Mouse (Mus musculus) heart, postnatal 25 days (tissue): ENCODE measurements around the gene Nfs1. TPM values are rescaled to one million over a fixed set of nuclear protein-coding genes. Genes with fewer than 3 reads are reported as not detected.
"Not testable (repeated sequence)": the region's sequence is repeated elsewhere in the genome, so short reads cannot be mapped to it uniquely, and the experiment has no call there.

Experiments used
- DNase-seq: peaks from one replicate; pipeline ENCODE4 v3.0.0; 2022; ENCODE audit warnings: low spot score
- intact Hi-C: fragments of 180-260 bp; cut with DNase I; formaldehyde crosslinking; loops from one replicate; pipeline ENCODE4 v1.15.1; 2025
- total RNA-seq, 2 experiments: library from RNA; stranded (reverse); gene quantifications; 2 replicates each; pipeline ENCODE4 v1.2.3; 2021

Nfs1 gene
- 10 to 100 TPM; 81.0 to 81.3 TPM for total RNA-seq

DNA sequence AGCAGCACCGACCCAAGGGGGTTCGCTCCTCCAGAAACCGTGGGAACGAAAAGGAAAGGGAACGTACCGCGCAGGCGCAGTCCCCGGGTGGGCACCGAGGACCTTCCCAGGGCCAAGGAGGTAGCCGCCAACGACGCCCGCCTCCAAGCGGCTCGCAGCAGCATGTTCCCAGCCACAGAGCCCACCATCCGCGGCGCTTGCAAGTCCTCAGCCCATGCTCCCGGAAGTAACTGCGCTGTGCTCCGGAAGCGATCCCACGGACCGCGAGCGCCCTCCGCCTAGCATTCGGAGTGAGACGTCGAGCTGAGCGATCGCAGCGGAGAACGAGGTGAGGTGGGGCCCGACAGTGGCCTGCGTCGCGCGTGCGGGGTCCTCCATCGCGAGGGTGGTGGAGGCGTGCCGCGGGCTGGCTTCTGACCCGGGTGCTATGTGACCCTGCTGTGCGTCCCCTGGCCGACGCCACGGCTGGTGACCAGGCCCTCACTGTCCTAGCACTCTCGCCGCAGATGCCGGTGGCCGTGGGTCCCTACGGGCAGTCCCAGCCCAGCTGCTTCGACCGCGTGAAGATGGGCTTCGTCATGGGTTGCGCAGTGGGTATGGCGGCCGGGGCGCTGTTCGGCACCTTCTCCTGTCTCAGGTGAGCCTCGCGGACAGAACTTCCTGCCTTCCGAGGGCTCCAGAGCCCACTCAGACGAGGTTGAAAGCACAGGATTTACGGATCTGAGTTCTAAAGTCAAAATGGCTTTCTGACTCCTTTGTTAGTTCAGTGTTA, at the start of gene Nfs1, which contains the start of gene Romo1:
Gene Nfs1, minus strand, starts transcription at position 234 of the 772 bp plus-strand sequence.
Gene Romo1, plus strand, starts transcription at position 87 of the 772 bp plus-strand sequence.
- intact Hi-C loops: loop anchor here (5.0 kb wide), 2 partner anchors 33 to 182 kb away; no protein-coding TSS in a partner anchor
- peak; percentile 83 for DNase-seq

DNA sequence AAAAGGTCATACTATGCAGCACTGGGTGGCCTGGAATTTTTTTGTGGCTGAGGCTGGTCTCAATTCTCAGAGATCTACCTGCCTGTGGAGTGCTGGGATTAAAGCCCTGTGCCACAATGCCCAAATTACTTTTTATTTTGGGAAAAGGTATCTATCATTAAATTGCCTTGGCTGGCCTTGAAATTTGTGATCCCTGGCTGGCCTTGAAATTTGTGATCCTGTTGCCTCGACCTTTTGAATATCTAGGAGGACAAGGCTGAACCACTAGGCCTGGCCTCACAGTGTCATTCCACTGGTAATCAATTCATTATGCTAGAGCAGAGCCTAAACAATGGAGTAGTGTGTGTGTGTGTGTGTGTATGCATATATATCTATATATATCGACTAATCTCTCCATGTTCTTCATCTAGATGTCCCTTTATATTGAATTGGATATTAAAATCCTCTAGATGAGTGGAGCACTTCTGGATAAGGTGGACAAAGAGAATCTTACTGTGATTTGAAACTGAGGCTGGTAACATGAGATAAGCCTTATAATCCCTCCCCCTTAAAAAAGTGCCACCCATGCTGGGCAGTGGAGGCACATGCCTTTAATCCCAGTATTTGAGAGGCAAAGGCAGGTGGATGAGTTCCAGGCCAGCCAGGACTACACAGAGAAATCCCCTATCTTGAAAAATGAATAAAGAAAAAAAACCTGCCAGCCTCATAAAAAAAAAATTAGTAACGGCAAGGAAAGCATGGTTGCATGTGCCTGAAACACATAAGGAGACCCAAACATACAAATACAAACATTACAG, 49.3 kb upstream of the Nfs1 start:
- no peak for DNase-seq
- intact Hi-C loops: no loop called here

DNA sequence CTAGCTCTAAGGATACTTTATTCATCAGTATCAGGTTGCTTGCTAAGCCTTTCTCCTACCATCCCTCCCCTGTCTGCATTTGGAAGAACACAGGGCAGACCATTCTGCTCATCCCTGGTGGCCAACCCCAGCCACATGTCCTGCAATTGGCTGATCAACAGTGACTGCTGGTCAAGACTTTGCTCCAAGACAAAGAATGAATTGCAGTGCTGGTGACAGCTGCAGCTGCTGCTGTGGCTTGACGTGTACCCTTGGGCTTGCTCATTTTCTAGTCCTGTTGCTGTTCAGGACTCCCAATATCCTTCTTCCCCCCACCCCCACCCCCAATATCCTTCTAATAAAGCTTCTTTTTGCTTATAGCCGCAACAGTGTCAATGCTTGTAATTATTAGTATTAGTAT, 48.1 kb upstream of the Nfs1 start:
- intact Hi-C loops: no loop called here

DNA sequence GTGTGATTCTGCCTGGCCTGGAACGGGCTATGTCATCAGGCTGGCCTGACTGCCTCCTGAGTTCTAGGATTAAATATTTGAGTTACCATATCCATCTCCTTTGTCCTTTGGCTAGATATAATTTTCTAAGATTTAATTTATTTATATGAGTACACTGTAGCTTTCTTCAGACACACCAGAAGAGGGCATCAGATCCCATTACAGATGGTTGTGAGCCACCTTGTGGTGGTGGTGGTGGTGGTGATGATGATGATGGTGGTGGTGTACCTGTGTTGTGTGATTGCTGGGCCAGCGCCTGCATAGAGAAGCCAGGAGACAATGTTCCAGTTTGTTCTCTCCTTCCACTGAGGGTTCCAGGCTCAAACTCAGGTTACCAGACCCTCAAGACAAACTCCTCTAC, 47.6 kb upstream of the Nfs1 start:
- no peak for DNase-seq
- intact Hi-C loops: no loop called here

More for the DNA sequence above, 48.1 kb upstream of the Nfs1 start:
- DNase-seq: no peak

DNA sequence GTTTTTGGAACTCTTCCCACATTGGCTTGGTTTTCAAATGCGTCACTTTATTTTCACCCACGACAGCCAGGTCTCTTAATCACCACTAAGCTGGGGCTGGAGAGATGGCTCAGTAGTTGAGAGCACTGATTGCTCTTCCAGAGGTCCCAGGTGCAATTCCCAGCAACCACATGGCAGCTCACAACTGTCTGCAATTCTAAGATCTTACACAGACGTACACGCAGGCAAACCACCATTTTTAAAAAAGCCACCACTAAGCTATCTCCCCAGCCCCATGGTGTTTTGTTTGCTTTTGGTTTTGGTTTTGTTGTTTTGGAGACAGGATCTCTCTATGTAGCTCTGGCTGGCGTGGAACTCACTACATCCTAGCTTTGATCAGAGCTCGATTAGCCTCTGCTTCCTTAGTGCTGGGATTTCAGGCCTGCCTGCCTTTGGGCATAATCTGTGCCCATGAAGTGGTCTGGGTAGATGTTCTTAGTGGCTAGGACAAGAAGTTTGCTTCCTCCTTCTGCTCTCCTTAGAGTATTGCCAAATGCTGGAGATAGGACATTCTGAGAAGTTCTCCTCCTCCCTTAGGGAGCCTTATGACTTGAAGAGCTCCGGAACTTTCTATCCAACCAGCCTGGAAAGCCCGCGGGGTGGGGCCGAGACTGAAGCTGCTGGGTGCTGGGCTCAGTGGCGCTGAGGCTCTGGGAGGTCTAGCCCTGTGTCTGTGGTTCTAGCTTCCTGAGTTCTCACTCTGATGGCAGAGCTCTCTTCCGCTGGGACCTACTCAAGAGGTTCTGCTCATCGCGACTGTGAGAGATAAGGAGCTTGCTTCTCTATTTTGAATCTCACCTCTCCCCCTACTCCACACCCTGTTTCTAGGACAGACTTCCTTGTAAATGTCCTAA, 46.3 kb upstream of the Nfs1 start:
- DNase-seq: peak; percentile 17
- intact Hi-C loops: no loop called here

DNA sequence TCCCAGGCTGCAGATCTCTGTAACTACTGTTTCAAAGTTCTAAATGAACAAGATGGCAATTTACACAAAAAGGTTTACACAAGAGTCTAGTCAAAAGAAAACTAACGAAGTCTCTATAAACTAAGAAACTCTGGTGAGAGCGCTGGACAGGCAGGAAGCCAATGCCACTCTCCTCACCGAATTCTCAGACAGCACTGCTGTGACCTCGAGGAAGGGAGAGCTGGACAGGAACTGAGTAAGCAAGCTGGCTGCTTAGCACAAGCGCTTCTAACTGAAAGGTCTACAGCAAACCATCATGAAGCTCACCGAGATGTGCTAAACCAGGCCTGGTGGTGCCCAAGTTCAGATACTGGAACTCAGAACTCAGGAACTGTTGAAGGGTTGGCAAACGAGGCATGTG, 45.3 kb upstream of the Nfs1 start:
- DNase-seq, intact Hi-C loops: not testable (repeated sequence)

DNA sequence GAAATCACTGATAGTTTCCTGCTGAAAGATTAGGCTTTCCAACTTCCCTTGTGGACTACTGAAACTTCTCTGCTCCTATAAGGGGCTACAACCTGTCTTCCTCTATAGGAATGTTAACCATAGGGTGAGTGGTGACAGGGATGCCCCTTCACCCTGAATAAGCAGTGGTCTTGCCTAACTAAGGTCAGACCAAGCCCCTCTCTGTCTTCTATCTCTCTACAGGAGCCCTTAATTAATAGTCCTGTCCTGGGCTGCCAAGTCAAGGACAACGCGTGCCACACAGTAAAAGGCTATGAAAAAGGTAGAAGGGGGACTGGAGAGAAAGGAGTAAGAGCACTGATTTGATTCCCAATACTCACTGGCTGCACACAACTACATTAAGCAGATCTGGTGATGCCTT, 37.6 kb upstream of the Nfs1 start:
- intact Hi-C loops: loop anchor here (5.0 kb wide), 1 partner anchor 76 kb away; no protein-coding TSS in a partner anchor
- DNase-seq: no peak

DNA sequence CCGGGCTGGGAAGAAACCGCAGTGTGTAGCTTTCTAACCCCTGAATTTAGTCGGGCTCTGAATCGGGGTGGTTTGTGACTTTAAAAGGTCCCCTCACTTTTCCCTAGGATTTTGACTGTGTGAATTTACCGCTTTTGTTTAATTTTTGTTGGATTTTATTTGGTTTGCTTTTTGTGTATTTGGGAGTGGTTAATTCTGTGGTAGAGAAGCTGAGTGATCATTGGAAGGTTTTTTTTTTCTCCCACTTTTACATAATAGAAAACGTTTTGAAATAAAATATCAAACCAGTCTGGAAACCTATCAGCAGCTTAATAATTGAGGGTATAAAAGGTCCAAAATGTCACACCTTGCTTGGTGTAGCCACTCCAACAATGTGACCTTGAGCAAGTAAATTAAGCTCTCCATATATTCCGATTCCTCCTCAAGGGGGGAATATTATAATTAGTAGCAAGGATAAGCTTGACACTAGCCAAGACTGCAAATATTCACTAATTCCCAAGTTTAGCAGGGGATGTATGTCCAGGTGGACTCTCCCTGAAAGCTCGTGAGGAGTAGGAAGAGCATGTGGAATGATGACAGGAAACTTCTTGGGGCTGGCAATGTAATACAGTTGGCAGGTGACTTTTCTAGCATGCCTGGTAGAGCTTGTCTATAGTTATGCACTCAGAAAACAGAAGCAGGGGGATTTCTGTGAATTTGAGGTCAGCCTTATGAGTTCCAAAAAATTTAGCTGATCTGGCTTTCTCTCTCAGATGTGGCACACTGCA, 37.0 kb upstream of the Nfs1 start:
- intact Hi-C loops: loop anchor here (5.0 kb wide), 1 partner anchor 76 kb away; no protein-coding TSS in a partner anchor
- no peak for DNase-seq

DNA sequence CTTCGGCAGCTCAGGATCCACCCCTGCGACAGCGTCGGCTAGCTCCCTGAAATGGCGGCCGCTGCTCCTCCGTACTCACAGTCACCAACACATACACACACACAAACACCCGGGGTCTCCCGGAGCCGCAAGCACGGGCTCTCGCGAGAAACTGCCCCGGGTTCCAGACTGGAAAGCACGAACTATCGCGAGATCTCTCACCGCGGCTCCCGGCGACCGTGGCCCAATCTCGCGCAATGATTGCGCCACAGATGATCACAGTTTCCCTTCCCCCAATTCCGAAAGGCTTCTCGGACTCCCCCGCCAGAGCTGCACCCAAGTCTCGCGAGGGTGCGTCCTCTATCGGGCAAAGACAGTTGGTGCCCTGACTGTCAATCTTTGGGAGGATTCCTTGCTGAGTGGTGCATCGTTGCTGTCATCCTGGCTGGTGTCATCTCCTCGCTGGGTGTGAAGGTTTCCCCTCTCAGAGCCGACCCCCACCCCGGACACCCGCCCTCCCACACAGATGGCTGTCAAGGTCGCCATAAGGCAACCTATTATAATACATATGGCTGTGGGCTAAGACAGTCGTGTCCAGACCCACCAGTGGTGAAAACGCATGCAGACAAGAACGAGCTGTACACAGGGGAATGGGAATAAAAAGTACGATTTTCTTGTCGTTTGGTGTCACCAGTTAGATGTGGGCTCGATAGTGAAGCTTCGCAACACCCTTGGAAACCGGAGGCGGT, 36.3 kb upstream of the Nfs1 start, which contains the start of gene Rbm39:
Gene Rbm39, minus strand, starts transcription at position 145 of the 728 bp plus-strand sequence.
- intact Hi-C loops: loop anchor here (5.0 kb wide), 1 partner anchor 77 kb away; no protein-coding TSS in a partner anchor
- DNase-seq: peak; percentile 100

DNA sequence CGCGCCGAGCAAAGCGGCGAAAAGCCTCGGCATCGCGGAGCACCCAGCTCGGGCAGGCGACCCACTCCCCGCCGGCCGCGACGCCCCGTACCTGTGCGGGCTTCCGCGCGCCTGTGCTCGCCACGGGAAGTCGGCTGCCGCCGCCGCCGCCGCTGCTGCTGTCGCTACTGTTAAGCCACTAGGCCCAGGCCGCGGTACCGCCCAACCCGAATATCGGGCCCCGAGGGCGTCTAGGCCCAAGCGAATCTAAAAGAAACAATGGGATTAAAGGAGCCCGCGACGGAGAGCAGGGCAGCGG, 35.8 kb upstream of the Nfs1 start:
- no peak for DNase-seq
- intact Hi-C loops: loop anchor here (5.0 kb wide), 3 partner anchors 37 to 98 kb away; partner anchors contain the start of genes Nfs1 and Romo1

DNA sequence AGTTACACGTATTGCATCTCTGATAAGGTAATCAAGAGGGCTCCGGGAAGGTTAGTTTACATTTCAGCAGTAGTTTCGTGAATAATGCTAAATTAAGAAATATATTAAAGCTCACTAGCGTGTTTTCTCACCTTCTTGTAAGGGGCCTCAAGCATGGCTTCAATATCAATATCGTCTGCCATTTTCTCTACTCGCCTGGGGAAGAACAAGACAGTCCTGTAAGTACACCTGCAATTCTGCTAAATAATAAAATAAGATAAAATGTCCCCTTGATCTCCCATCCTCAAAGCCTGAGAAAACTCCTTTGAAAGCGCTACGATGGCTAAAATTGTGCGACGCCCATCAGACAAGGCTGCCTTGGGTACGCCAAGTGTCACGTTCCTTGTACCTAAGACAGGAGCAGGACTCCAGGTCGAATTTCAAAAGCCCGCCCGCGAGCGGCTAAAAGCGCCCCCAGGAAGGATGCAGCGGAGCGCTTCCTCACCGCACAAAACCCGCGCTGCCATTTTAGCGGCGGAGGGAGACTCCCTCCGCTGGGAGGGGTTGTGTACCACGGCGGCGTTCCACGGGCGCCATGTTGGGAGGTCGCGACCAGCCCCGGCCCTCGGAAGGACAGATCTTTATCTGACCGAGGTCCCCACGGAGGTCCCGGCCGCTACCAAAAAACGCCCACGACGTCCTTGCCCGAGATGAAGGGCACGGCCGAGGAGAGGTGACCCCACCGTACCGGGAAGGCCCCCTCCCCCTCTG, 35.2 kb upstream of the Nfs1 start:
- intact Hi-C loops: loop anchor here (5.0 kb wide), 2 partner anchors 37 to 98 kb away; partner anchors contain the start of genes Nfs1 and Romo1
- peak; percentile 59 for DNase-seq

DNA sequence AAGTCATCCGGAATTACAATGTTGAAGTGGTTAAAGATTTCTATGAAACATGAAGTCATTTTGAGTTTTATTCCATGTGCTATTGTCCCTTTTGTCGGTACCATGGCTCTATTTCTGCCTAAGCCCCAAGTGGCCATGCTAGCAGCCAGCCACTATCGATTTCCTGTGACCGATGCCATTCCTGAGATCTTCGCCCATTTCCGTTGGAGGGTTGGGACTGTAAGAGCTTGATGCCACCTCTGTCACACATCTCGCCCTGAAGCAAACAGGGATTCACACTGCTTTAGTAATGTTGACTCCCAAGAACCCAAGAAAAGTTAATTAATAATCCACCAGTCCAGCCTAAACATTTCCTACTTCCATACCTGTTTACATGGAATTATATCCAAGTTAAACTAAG, 33.7 kb upstream of the Nfs1 start:
- no peak for DNase-seq
- intact Hi-C loops: loop anchor here (5.0 kb wide), 2 partner anchors 35 to 100 kb away; partner anchors contain the start of genes Nfs1 and Romo1

DNA sequence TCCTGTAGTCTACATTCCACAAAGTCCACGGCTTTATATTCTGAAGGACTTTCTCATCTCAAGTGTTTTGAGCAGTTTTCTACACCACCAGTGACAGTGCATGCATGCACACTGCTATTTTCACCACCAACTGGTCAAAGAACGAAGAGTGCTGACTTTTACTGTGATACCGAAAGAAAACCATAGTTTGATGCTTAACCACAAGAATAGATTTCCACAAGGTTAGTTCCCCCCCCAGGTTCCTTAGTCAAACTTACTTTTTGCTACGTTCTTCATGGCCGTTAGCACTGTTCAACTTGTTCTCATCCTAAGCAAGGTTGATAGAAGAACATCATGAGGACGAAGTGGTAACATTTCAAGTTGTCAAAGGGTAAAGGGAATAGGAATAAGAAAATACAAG, 33.1 kb upstream of the Nfs1 start:
- intact Hi-C loops: loop anchor here (5.0 kb wide), 2 partner anchors 35 to 100 kb away; partner anchors contain the start of genes Nfs1 and Romo1

DNA sequence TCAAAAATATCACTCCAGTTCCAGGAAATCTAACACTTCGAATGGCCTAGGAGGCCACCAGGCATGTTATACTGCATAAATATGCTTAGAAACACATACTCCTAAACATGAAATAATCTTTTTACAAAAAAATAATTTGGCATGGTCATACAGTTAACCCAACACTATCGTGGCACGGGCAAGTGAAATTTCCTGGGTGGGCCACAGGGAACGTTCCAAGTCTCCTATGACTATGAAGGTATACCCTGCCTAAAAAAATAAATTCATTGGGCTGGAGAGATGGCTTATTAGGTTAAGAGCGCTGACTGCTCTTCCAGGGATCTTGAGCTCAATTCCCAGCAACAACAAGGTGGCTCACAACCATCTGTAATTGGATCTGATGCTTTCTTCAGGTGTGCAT, 22.6 kb upstream of the Nfs1 start:
- DNase-seq: no peak
- intact Hi-C loops: no loop called here

More for the DNA sequence above, 33.1 kb upstream of the Nfs1 start:
- no peak for DNase-seq

DNA sequence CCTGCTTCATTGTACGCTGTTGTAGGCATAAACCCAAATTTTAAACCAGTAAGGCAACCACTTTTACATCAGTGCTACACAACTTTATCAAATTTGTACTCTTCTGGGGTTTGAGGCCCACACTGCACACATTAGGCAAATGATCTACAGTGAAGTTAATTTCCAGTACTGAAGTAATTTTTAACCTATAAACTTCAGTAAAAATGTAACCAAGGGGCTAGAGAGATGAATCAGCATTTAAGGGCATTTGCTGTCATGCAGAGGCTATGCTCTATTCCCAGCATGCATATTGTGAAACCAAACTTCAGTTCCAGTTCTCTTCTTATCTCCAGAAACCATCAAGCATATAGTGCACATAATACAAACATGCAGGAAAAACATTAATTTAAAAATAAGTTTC, 21.5 kb upstream of the Nfs1 start:
- DNase-seq: no peak
- intact Hi-C loops: loop anchor here (2.0 kb wide), 1 partner anchor 15 kb away; no protein-coding TSS in a partner anchor

DNA sequence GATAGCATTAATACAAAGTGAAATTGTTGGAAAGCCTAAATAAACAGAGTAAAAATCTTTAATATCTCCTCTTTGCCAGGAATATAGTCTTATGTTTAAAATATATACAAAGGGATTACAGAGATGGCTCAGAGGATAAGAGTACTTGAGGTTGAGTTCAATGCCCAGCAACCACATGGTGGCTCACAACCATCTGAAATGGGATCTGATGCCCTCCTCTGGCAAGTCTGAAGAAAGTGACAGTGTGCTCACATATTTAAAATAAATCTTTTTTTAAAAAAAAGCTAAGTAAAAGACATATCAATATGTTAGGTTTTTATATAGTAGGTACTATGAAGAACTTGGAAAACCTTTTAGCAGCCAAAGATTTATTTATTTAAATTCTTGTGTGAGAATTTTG, 7.6 kb upstream of the Nfs1 start:
- intact Hi-C loops: loop anchor here (2.0 to 5.0 kb wide), 2 partner anchors 13 to 126 kb away; no protein-coding TSS in a partner anchor
- DNase-seq: no peak

DNA sequence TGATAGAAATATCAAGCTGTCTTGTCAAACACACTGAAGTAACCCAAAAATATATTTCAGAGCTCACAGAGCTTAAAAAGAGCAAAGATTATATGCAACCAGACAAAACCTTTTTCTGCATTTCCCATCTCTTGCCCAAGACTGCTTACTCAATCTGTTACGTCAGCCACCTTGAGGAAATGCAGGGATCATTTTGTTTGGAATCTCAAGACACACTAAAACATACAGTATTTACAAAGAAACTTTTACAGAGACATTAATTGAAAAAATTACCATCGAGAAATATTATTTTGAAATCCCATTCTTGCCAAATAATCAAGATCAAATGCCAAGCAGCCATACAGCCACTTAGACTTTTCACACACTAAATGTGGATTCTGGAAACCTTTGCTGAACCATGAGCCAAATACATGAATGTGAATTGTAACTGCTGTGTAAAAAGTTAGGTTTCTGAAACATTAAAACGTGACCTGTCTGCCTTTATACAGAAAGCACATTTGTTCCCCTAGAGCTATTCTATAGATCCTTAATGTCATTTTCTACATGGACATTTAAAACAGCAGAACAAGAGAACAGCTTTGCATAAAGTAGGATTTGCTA, 3.4 kb upstream of the Nfs1 start:
- DNase-seq: no peak
- intact Hi-C loops: no loop called here
